Mouse (Mus musculus) regulatory T cell (primary cell): ENCODE measurements around the gene Shc3.

Experiments
- in situ Hi-C: fragments of 300-600 bp; cut with MboI, MseI; formaldehyde crosslinking; loops from one replicate; pipeline ENCODE4 v1.15.1; 2025; ENCODE audit warnings: high pct_unique_total_duplicates

Gene Shc3

DNA sequence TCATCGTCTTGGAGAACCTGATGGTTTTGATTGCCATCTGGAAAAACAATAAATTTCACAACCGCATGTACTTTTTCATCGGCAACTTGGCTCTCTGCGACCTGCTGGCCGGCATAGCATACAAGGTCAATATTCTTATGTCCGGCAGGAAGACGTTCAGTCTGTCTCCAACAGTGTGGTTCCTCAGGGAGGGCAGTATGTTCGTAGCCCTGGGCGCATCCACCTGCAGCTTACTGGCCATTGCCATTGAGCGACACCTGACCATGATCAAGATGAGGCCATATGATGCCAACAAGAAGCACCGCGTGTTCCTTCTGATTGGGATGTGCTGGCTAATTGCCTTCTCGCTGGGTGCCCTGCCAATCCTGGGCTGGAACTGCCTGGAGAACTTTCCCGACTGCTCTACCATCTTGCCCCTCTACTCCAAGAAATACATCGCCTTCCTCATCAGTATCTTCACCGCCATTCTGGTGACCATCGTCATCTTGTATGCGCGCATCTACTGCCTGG is 150.2 kb downstream of the Shc3 start:
- in situ Hi-C loops = loop anchor here (5.0 to 25.0 kb wide), 4 partner anchors 122 to 543 kb away; no protein-coding TSS in a partner anchor

DNA sequence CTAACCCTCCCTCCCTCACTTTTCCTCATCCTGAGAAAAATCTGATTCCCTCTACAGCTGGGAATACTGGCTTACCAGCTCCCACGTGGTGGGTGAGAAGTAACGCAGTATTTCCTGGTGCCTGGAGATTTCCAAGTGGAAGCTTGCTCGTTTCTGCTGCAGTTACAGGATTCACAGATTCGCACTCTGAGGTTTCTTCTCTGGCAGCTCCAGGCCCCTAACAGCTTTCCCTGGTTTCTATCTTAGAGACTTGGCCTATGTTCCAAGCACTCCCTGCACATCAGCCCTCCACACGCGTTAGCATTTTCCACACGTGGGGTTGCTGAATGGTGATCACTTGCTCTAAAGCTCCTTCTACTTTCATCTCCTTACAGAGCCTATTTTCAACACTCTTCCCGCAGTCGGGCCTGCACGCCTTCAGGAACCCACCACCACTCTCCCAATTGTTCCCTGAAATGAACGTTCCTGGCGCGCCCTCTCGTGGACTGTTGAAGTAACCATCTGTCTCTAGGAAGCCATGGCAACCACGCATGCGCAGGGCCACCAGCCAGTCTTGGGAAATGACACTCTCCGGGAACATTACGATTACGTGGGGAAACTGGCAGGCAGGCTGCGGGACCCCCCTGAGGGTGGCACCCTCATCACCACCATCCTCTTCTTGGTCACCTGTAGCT is 150.8 kb downstream of the Shc3 start:
- in situ Hi-C loops = loop anchor here (5.0 to 25.0 kb wide), 4 partner anchors 121 to 544 kb away; no protein-coding TSS in a partner anchor

DNA sequence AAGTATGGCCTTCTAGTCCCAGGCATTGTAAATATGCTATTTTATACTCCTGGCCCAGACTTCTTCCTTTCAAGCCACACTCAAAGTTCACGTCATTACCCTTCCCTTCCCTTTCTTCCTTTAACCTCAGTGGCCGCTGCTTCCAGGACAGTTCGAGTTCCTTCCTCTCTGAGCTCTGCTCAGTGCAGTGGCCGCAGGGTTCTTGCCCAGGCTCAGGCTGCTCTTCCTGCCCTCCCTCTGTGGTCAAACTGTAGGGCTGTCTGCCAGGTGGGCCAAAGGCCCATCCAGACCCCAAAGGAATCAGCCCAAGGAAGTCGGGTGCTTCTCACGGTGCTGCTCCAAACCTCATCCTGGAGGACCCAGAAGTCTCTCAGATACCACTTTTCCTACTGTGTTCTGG is 151.4 kb downstream of the Shc3 start:
- in situ Hi-C loops = loop anchor here (5.0 to 25.0 kb wide), 4 partner anchors 120 to 545 kb away; no protein-coding TSS in a partner anchor

DNA sequence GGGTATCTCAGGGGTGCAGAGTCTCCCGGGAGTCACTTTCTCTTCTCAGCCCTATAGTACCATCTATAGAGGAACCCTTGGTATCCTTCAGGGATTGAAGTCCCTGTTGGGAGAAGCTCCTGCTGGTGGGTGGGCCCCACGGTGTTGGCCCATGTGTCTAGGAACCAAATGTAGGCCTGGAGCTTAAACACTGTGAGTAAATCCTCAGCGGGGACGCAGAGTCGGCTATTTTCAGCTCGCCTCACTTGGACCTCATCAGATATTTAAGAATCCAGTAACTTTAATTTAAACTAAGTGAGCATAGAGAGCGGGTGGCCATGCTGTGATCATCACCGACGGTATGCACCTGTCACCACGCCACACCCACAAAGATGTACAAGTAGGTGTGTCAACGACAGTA is 152.5 kb downstream of the Shc3 start:
- in situ Hi-C loops = loop anchor here (5.0 to 25.0 kb wide), 4 partner anchors 119 to 546 kb away; no protein-coding TSS in a partner anchor

DNA sequence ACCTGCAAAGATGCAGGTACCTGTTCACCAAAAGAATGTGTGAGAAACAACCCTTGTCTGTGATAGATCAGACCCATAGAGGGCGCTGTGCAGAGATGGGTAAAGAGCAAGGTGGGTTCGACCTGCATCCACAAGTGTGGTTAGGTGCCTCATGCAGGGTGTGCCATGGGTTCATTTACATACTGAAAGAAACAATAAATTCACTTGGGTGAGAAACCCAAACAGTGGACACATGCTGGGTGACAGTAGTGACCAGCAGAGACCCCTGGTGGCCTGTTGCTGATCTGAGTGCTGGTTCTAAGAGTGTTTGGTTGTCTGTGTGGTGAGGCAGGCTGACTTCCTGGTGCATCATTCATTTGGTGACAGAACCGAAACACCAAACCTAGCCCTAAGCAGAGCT is 155.8 kb downstream of the Shc3 start:
- in situ Hi-C loops = loop anchor here (25.0 kb wide), 1 partner anchor 549 kb away; no protein-coding TSS in a partner anchor

DNA sequence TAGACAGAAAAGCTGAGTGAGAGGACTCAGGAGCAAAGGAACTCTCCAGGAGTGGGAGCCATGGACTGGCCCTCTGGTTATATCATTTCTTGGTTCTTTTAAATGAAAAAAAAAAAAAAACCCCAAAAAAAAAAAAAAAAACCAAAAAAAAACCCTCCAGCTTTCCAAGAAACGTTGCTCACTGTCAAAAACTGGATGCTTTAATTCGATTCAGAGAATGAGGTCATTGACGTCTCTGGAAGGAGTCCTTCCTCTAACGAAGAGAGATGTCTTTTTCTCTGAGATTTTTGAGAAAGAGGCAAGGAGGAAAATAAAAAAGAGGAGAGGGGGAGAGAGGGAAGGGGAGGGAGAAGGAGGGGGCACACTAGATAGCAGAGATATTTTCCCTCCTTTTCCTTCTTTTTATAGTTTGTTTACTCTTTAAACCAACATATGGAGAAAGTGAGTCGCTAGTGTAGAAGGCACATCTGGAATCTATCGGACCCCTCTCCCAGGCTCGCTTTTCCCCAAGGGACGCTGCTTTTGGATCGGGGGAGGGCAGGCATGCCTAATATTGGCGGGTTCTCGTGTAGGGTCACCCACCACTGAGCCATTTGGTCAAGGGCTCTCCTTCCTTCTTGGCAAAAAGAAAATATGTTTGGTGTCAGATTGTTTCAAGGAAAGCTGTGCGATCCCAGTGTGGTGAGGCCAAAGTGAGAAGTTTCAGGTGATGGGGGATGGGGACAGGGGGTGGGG is 157.4 kb downstream of the Shc3 start:
- in situ Hi-C loops = loop anchor here (25.0 kb wide), 1 partner anchor 550 kb away; no protein-coding TSS in a partner anchor

DNA sequence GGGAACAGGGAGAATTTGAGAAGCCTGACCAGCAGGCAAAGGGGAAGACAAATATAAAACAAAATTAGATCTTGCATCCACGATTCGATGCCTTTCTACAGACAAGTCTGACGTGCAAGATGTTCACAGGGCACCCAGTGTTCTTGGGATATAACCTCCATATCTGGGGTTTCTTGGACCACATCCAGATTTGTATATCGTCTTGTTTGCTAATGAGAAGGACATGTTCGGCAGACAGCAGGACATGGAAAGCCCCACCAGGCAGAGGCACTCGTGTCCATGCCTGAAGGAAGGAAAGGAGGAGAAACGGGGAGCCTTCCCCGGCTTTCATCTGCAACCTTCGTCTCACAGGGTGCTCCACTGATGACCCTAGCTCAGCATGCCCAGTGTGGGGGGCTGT is 158.0 kb downstream of the Shc3 start:
- in situ Hi-C loops = loop anchor here (25.0 kb wide), 1 partner anchor 551 kb away; no protein-coding TSS in a partner anchor

DNA sequence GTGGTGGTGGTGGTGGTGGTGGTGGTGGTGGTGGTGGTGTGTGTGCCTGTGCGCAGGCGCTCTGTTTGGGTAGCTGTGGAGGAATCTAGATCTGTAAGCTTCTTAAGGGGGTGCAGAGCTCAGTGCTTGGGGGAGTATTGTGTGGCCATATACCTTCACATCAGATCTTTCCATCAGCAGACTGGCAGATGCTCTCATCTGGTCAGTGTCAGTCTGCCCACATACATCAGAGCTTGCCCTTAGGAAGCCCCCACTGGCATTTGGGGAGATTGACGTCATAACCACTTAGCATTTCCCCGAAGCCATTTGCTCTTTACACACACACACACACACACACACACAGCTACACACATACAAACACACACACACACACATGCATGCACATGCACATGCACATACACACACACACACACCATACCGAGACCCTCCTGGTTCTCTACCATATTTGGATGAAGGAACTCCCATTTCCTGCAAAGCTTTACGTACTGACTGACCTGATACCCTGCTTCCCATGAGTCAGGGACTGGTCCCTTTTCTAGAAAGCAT is 159.2 kb downstream of the Shc3 start:
- in situ Hi-C loops = loop anchor here (25.0 kb wide), 1 partner anchor 552 kb away; no protein-coding TSS in a partner anchor

DNA sequence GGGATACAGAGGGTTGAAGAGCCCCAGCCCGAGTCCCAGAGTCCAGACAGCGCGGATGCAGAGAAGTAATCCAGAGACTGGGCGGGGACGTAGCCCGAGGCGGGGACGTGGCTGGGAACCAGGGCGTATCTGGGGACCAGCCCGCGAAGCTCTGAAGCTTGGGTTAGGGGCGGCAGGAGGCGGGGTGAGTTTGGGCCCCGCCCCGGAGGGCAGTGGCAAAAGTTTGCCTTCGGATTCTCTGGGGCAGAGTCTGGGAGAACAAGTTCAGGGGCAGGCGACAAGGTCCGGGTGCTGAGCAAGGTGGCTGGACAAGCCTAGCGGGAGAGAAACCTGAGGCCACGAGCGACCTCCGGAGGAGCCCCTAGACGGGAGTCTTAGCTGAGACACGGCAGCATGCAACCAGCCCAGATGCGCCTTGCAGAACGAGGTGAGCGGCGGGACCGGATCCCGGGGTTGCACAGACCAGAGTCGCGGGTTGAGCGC is 160.7 kb downstream of the Shc3 start, which contains the start of gene S1pr3:
Gene S1pr3 (plus strand): TSS at position 121 of the 483 bp plus-strand sequence.
- in situ Hi-C loops = loop anchor here (25.0 kb wide), 1 partner anchor 554 kb away; no protein-coding TSS in a partner anchor

DNA sequence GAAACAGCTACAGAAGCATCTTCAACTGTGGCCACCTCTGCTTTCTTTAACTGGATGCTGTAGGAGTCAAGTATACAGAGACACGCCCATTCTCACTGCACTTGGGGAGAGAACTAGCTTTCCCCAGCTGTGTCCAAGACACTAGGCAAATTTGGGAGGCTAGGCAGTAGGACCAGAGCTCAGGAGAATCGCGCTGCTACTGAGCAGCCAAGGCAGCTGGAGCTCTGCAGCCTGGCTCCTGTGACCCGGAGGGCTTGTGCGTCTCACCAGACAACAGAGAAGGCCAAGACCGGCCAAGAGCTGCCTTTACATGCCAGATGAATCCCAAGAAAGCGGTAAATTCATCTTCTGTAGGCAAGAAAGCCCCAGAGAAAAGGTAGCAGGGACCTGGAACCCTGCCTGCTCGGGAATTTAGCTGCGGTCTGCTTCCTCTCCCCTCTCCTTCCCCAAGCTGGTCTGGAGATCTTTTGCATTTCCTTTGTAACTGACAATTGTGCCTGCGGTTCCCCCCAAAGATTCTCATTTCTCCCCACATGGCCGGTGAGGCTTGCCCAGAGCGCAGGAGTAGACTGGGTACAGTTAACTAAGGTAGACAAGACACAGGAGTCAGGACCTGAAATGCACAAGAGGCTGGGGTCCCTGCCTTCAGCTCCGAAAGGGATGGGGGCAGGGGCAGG is 161.5 kb downstream of the Shc3 start:
- in situ Hi-C loops = loop anchor here (25.0 kb wide), 1 partner anchor 555 kb away; no protein-coding TSS in a partner anchor

DNA sequence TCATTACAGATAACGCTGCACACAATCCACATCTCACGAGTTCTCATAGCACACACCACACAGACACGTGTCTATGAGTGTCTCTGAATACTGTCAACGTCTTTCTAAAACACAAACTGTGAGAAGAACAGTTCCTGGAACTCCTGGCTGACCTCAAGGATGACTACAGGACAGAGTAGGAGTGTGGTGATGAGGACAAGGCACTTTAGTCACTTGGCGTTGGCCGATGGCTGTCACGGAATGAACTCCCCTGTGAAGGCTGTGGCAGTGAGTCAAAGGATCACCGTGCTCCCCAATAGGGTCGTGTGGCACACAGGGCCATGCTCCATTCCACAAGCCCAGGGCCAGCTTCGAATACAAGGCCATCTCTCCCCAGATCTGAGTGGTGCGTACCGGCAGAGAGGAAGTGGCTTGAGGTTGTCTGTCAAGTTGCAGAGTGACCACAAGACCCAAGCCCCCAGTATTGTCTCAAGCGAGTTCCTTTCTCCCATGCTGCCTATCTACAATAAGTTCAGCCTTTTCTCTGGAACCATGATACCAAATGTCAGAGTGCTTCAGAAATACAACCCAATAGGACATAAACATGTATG is 163.4 kb downstream of the Shc3 start:
- in situ Hi-C loops = loop anchor here (25.0 kb wide), 1 partner anchor 556 kb away; no protein-coding TSS in a partner anchor

DNA sequence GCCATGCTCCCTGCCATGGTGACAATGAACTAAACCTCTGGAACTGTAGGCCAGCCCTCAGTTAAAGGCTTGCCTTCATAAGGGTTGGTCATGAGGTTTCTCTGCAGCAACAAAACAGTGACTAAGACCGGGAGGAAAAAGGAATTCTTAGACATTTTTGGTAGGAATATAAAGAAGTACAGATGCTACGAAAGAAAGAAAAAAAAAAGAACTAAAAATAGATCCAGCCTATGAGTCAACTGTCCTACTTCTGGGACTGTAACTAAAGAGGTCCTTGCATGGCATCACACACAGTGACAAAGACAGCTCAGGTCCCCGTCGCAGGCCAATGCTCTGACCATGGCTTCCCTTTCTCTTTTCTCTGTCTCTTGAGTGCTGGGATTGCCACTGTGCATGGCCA is 164.7 kb downstream of the Shc3 start:
- in situ Hi-C loops = loop anchor here (25.0 kb wide), 1 partner anchor 558 kb away; no protein-coding TSS in a partner anchor

DNA sequence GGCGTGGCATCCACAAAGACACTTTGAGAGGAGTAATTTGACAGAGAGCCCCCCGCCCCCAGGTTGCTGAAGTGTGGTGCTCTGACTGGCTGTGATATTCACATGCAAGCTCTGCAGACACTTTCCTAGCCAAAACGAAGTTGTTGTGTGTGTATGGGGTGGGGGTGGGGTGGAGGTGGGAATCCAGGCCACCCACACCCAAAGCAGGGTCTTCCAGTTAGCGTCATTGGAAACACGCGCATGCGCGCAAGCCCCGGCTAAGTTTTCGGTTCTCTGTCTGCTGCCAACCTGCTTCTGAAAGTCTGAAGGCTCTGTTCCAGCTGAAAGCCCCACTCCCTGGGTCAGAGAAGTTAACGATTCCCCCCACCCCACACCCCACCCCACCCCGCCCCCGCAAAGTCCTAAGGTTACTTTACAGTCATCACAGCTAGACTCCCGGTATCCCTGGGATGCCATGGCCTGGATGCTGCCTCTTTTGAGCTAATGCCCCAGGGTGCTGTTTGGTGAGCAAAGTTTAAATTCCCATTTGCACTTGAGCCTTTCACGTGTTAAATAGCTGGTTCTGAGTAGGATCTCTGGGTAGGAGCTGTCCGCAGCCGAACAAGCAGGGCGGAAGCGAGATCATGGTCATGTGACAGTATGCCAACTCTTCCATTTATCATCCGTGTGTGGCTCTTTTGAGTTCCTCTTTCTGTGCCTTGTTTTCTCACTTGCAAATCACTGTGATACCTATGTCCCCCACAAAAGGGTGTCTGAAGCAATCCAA is 168.3 kb downstream of the Shc3 start:
- in situ Hi-C loops = loop anchor here (25.0 kb wide), 1 partner anchor 561 kb away; no protein-coding TSS in a partner anchor

DNA sequence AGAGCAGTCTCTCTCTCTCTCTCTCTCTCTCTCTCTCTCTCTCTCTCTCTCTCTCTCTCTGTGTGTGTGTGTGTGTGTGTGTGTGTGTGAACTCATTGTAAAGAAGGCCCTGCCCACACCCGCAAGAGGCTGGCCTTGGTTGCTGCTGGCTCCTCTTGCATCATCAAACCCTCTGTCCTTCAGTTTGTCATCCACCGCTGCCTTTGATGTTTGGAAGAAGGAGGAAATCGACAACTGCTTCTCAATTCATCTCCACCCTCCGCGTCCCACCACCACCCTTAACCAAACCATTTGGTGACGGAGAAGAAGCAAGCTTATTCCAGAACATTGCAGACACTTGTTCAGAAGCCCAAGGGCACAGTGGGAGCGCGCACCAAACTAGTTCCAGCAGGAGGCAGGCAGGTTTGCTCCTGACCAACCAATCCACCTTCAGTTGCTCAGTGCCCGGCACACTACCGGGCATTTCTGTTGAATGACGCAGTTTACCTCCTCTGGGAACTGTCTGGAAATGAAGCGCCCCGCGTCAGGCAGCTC is 169.0 kb downstream of the Shc3 start:
- in situ Hi-C loops = loop anchor here (25.0 kb wide), 1 partner anchor 562 kb away; no protein-coding TSS in a partner anchor

DNA sequence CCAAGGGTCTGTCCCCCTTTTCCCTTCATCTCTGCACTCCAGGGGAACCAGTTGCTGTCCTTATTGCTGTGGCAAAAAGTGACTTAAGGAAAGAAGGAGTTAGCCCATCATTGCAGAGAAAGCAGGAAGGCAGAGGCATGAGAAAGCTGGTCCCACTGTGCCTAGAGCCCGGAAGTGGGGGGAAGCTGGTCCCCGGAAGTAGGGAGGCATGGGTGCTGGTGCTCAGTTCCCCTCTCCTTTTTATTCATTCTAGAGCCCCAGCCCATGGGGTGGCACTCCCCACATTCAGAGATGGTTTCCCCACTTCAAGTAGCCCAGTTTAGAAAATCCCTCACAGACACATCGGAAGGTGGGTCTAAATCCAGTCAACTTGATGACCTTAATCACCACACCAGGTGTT is 169.7 kb downstream of the Shc3 start:
- in situ Hi-C loops = no loop called here

DNA sequence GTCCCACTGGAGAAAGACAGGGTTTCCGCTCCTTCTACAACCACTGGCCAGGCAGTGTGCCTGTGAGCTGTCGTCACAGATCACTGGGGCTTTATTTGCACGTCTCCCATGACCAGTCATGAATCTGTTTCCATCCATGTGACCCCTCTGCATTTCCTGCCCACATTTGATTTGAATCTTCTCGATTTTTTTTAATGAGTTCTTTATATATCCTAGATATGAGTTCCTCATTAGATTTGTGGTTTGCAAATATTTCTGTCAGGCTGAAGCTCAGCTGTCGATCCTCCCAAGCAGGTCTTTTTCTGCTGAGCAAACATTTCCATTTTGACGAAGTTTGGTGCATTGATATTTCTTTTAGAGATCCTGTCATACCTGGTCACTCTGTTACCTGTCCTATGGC is 171.4 kb downstream of the Shc3 start:
- in situ Hi-C loops = no loop called here

DNA sequence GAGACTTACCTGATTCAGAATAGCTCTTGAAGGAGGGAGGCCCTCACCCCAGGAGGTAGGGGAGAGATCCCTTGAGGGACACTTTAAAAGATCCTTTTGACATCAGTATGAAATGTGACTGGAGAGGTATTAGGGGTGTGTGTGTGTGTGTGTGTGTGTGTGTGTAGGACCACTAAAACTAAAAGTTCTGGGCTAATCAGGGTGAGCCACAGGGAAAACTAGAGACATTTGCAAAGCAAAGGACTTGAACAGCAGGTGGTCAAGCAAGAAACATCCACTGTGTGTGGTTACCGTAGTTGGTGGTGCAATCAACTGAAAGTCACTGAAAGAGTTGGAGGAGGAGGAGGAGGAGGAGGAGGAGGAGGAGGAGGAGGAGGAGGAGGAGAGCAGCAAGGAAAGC is 177.0 kb downstream of the Shc3 start:
- in situ Hi-C loops = no loop called here

DNA sequence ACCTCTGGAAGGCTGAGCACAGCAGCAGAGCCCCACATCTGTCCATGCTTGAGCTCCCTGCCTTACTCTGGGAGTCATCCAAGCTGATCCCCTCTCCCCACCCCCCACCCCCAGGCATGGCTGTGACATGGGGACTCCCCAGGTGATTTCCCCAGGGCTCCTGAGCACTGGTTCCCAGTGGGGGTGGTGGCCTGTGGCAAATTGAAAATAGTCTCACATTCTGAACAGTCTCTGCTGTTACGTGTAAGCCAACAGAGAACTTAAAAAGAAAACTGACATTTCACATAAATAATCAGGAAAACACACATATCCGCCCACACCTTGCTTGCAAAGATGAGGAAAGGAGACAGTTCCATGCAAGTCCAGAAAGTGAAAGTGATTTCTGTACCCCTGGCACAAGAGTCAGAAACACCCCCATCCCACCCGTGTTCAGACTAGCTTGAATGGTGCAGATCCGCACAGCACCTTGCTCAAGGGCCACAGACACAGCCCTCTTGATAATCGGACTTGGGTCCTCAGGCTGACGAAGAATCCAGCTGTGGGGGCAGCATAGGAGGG is 177.8 kb downstream of the Shc3 start:
- in situ Hi-C loops = no loop called here

DNA sequence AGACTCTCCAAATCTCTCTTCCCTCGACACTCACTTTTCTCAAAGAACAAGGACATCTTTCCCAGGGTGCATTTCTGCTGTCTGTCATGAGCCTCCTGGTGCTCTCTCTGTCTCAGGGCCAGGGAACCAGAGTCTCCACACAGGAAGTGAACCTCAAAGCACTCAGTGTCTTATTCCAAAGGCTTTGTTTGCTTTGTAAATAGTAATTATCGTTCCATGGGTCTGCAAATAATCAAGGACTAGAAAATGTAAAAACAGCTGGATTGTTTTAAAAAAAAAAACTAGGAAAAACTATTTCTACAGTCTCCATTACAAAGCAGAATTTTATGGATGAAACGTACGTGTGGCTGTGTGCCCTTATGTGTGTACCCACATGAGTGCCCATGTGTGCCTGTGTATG is 178.8 kb downstream of the Shc3 start:
- in situ Hi-C loops = no loop called here
